Mouse (Mus musculus) left cerebral cortex, postnatal 25 days (tissue): ENCODE results near the gene Trmt44. TPM values are rescaled to one million over a fixed set of nuclear protein-coding genes. Genes with fewer than 3 reads are reported as not detected.

Experiments used
- DNase-seq, 2 experiments: peaks; one replicate each; pipeline ENCODE4 v3.0.0; 2022; ENCODE audit warnings: low spot score in 2 of 2, mixed read lengths in 1 of 2
- intact Hi-C: fragments of 180-260 bp; cut with DNase I; formaldehyde crosslinking; loops from one replicate; pipeline ENCODE4 v1.15.1; 2025
- total RNA-seq, 2 experiments: library from RNA; stranded (reverse); gene quantifications; 2 replicates each; pipeline ENCODE4 v1.2.3; 2021

The Trmt44 gene
- total RNA-seq, 2 experiments from 2014 or later: 7.6 to 8.7 TPM

DNA sequence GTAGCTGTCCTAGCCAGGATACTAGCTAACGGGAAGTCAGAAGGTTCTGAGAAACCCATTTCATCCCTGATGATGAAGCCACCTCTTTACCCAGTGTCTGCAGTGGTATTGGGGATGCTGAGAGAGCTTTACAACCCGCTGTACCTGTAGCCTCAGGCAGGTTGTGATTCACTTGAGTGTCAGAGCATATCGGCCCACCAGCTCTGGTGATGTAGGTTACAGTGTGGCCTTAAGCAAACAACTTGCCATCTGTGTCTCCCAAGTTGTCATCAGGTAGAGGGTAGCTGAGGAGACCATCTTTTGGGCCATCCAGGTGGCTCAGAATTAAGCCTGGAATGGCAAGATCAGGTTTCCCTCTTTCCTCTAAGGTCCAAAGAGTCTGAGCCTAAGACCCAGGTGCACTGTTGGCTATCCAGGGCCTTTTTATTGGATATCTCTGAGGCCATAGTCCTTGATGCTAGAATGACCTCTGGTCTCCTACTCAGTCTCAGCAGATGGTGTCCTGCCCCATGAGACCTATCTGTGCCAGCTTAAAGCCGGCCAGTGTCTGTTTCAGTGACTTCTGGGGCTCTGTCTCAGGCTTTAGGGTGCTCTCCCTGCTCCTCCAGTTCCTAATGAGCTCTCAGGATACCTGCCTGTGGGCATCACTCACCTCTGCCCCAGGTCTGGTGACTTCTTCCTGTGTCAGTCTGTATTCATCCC is 21.9 kb downstream of the Trmt44 start:
- intact Hi-C loops: no loop called here
- DNase-seq: no peak

DNA sequence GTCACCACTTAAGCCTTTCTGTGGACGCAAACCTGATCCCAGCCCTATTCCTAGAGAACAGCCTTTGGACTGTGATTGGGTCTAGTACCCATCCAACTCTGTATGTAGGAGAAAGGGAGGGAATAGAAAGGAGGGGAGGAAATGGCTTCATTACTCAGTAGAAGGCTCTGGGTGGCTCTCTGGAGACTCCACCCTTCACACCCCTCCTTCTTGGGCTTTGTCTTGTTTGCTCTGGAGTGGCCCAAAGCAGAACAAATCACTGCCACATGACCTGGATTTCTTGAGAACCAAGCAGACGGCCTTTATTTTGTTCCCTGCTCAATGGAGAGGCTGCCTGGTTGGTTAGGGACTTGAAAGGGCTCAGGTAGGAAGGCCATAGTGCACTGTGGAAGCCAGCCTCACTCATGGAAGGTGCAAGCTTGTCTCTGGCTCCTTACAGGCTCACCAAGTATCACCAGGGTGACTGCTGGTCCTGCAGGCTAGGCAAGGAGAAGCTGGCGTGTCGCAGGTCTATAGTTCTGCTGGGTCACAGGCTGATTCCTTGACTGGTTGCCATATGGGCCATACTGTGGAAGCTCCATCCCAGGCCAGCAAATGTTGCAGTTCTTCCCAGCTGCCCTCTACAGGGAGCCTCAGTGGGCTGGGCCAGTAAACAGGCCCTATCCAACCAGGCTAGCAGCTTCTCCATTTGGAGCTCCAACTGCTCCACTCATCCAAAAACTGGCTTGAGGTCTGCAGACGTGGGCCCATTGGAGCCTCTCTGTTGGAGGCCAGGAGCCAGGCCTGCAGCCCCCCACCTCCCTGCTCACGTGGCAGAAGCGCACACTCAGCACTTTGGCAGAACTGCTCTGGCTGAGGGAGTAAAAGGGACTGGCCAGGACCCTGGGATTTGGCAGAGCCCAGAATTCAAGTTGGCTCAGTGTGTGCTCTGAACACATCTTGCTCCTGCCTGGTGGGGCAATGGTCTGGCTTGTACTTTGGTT is 22.7 kb downstream of the Trmt44 start:
- intact Hi-C loops: no loop called here
- DNase-seq: no peak

DNA sequence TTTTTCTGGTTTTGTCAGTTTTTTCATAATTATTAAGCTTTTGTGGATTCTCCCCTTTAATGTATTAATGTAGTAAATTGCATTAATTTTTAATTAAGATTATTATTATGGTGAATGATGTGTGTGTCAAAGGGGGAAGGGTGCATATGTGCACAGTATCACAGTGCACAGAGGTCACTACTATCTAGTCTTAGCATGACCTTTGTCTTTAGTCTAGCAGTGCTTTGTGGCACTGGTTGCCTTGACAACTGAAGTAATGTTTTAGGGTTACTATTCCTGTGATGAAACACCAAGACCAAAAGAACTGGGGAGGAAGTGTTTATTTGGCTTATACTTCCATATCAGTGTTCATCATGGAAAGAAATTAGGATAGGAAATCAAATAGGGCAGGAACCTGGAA is 28.7 kb downstream of the Trmt44 start:
- intact Hi-C loops: no loop called here
- no peak for DNase-seq

DNA sequence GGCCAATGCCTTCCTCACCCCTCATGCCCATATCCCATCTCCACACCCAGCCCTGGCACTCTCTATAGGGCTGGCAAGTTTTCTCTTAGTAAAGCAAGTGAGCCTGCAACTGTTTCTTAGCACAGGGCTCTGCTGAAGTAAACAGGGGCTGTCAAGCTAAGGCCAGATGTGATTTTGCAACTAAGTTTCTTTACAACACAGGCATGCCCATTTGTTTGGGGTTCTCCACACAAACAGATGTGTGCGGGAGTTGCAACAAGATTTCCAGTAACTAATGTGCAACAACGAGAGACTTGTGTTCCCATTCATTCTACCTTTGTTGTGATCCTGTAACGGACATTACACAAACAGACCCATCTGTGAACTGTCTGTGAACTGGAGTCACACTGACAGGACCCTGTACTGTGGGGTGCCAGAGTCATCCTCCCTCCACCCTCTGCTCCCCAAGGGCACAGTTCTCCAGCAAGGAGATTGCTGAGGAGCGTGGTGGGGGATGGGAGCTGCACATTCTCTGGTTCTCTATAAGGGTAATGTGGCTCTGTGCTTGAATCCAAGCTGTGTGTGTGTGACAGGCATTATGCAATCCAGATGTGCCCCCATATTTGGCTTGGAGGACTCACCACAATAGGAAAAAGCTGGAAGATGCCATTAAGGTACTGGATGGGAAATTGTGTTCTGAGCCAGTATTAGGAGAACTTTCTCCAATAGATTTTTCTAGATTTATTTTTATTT is 33.6 kb downstream of the Trmt44 start:
- no peak for DNase-seq

DNA sequence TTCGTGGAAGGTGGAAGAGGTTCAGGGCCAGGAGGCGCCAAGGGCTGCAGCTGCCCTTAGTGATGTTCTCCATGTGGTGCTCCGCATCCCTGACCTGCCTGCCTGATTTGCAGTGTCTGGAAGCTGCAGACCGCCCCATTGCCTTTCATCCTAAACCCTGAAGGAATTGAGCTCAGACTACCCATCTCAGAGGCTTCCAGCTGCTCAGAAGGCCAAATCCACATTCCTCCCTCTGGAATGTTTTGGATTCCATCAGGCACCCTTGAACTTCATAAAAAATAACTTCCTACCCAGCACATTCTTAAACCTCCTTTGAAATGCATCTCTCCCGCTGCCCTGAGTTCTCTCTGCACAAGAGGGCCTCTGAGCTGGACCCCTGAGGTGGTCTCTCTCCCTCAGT is 34.3 kb downstream of the Trmt44 start:
- intact Hi-C loops: no loop called here
- DNase-seq: no peak

More for the DNA sequence above, 33.6 kb downstream of the Trmt44 start:
- intact Hi-C loops: no loop called here

DNA sequence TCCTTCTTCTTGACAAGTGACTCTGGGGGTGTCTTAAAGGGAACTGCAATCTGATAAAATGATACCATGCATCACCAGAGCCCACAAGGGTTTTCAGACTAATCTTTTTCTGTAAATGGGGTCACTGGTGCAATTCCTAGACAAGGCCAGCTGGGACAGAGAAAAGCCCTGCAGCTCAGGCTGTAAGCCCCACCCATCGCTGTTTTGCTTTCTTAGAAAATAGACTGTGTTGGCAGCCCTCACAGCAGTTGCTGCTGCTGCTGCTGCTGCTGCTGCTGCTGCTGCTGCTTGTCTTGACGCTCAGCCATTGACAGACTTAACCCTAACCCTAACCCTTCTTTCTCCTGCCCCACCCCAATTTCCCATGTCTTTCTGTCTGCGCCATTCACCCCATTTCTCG is 35.3 kb downstream of the Trmt44 start:
- no peak for DNase-seq
- intact Hi-C loops: no loop called here

DNA sequence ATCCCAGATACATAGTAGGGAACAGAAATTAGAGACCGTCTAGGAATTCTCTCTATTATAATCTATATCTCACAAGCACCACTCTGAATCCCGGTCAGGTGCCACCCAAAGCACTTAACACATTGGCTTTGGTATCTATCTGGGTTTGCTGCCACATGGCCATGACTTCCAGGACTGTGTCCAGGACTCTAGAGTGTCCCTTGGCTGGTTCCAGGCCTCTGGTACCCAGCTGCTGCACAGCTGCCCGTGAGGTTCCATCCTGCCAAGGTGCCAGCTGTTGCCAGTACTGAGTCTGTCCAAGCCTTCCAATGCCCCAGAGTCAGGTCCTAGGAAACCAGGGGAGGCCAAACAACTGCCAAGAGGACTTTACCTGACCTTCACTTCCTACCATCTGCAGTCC is 36.8 kb downstream of the Trmt44 start:
- no peak for DNase-seq
- intact Hi-C loops: no loop called here

DNA sequence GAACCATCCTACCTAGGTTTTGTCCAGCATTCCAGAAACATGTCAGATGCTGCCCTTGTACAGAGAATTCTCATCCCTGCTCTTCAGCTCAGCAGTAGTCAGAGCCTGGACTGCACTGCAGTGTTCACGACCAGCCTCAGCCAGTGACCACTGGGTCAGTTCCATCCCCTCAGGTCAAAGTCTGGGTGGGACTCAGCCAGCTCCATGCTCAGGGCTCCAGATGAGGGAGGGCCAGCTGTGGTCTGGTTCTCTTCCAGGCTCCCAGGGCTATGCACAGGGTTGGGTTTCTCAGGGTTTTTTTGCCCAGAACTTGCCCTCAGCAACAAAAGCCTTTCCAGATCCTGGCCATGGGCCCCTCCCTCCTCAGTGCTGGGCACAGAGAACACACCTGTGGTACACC is 37.4 kb downstream of the Trmt44 start:
- DNase-seq: no peak
- intact Hi-C loops: no loop called here

DNA sequence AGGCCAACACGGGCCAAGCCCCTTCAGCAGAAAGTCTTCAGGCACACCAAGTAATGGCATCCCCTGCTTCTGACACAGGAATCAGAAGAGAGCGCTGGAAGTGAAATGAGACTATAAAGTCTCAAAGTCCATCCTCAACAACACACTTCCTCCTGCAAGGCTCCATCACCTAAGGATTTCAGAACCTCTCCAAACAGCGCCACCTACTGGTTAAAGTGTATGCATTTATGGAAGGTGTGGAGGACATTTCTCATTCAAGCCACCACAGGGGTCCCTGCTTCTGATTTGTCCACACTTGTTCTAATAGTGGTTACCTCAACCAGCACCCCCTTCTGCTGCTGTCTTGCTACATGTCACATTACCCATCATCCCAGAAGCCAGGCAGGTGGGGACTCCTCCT is 38.6 kb downstream of the Trmt44 start:
- intact Hi-C loops: no loop called here
- no peak for DNase-seq

DNA sequence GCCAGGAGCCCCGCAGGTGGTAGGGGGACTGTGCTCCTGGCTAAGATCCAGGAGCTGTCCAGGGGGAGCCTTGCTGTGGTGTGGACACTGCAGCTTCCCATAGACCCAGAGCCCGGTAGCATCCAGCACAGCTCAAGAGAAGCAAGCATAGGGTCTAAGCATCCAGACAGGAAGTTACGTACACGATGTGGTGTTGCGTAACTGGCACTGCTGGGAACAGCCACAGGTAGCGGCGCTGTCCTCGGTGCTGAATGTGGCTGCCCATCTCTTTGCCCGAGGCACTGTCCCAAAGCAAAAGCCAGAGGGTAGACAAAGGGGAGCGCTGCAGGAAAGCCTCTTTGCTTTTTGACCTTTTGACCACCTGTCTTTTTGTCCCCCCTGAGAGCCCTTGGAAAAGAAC is 43.3 kb downstream of the Trmt44 start:
- intact Hi-C loops: no loop called here
- DNase-seq: no peak

DNA sequence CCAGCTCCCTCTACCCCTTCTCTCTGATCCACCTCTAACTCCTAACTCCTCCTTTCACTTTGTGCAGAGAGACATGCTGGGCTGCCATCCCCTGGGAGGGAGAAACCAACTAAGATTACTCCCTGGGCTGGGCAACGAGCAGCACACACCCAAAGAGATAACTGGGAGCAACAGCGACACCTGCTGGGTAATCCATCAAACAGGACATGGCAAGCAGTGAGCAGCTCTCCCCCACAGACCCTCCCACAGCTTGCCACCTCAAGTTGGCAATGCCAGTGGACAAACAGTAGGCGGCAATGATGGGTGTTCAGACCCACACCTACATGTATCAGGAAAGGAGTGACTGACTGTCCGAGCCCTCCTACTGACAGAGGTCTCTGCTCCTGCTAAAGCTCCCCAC is 44.4 kb downstream of the Trmt44 start:
- DNase-seq: peak; percentile 34 to 37
- intact Hi-C loops: no loop called here

DNA sequence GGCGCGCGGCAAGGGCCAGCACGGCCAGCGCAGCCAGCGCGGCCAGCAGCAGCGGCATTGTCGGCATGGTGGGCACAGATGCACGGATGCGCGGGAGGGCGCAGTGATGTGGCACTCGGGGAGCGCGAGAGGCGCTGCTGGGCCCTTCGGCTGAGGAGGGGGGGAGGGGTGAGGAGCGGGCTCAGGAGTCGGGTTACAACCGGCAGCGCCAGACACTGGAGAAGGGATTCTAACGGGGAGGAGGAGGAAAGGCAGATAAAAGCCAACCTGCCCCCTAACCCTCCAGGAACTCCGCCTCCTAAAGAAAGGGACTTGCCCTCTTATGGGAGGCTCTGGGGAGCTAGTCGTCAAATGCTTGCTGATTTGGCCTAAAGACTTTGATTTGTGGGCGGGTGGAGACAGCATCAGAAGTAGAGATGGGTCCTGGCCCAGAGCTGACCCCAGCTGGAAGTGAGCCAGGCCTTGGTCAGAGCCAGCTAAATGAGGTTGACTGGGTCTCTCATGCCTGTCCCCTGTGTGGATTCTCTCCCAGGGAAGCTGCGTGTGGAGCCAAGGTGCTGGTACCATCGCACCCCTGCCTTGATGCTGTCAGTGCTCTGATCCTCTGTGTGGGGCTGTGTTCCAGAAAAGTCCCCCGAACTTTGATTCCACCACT is 49.3 kb downstream of the Trmt44 start, which contains the start of gene Cpz:
TSS of gene Cpz (minus strand) at position 230 of the 655 bp plus-strand sequence.
- intact Hi-C loops: no loop called here
- DNase-seq: no peak

DNA sequence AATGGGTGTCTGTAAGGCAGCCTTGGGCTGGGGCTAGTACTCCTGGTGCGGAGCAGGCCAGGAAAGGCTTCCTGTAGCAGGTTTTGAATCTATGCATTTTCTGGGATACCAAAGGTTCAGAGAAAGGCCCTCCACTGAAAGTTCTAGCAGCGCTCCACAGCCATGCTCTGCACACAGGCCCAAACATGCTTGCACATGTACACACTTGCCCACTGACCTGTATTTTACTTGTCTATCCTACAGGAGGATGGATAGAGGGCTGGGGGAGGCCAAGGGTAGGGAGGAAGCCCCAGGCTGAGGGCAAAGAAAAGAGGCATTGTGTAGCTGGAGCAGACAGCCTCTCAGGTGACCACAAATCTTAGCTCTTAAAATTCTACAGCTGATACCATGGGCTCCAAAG is 50.5 kb downstream of the Trmt44 start:
- DNase-seq: no peak
- intact Hi-C loops: loop anchor here (5.0 kb wide), 1 partner anchor 188 kb away; no protein-coding TSS in a partner anchor

DNA sequence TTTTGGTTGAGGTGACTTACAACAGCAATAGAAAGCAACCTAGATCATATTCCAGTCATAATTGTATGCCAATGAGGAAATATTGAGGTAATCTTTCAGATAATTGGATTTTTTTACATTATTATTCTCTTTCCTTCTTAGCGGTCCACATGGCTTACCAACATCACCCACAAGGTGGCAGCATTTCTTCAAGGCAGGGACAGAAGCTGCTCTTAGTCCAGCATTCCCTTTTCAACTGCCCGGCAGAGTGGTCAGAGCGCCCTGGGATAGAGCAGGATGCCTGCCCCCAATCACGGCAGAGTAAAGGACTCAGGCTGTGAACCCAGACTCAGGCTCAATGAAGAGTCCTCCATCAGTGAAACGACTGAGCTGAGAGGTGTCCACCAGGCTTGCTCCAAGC is 51.1 kb downstream of the Trmt44 start:
- DNase-seq: peak; percentile 62
- intact Hi-C loops: loop anchor here (2.0 to 5.0 kb wide), 2 partner anchors 39 to 189 kb away; no protein-coding TSS in a partner anchor

DNA sequence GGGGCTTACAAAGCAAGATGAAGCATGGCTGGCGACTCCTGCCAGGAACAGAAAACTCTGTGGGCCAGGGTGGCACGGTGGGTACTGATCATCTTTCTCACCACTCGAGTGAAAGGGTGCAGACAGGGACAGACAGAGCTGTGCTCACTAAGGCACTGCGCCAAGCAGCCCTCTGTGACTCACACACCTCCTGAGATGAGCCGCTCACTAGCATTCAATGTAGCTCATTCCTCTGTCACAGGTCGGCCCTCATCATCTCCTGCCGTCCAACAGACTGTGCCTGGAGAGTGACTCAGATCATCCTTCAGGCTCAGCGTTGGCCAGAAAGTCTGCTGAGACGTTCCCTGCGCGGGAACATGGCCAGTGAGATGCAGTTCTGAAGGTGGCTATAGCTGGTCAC is 58.1 kb downstream of the Trmt44 start:
- peak in 1 of 2 experiments; percentile 37 for DNase-seq
- intact Hi-C loops: no loop called here

DNA sequence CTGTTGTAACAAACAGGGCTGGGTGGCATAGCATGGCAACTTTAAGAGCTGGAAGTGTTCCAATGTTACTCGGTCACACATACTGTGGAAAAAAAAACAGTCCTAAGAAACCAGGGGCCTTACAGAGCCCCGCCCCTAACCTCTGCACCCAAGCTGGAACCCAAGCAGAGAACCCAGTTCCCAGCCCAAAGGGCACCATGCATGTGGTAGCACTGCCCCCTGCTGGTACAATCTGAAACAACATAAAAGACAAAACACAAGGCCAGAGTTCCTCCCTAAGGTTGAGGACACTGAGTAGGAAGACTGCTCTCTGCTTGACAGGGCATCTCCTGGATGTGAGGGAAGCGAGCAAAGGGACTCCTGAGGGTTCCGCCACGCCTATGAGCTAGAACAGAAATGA is 64.3 kb downstream of the Trmt44 start:
- intact Hi-C loops: loop anchor here (1.0 kb wide), 2 partner anchors 130 to 148 kb away; no protein-coding TSS in a partner anchor
- peak; percentile 62 to 65 for DNase-seq
